Mouse (Mus musculus) forelimb bud, embryonic 11.5 days (tissue): ENCODE measurements around the gene Tbx15.

Source experiments
- DNase-seq: peaks from one replicate; pipeline ENCODE4 v3.0.0-alpha.2; 2012; ENCODE audit warnings: low read depth, low spot score

Gene Tbx15

GRCm38 (mm10) chr3:99240213-99240720 lies at the start of gene Tbx15:
Tbx15 (plus strand) TSS chr3:99240381.
- DNase-seq = no peak

GRCm38 (mm10) chr3:99193576-99193975 lies 46.6 kb upstream of the Tbx15 start:
- DNase-seq = no peak

GRCm38 (mm10) chr3:99203331-99203730 lies 36.9 kb upstream of the Tbx15 start:
- DNase-seq = no peak

- DNase-seq = no peak
Measured at GRCm38 (mm10) chr3:99208416-99208815, 31.8 kb upstream of the Tbx15 start.

- no peak for DNase-seq
Measured at GRCm38 (mm10) chr3:99211105-99211698, 29.0 kb upstream of the Tbx15 start.

GRCm38 (mm10) chr3:99227807-99228206 lies 12.4 kb upstream of the Tbx15 start:
- no peak for DNase-seq

GRCm38 (mm10) chr3:99233393-99234318 lies 6.5 kb upstream of the Tbx15 start:
- peak; percentile 81 for DNase-seq

GRCm38 (mm10) chr3:99234319-99234869 lies 5.8 kb upstream of the Tbx15 start:
- no peak for DNase-seq

- DNase-seq = no peak
Measured at GRCm38 (mm10) chr3:99235116-99235803, 4.9 kb upstream of the Tbx15 start.

- no peak for DNase-seq
Measured at GRCm38 (mm10) chr3:99235804-99236755, 4.1 kb upstream of the Tbx15 start.

GRCm38 (mm10) chr3:99238691-99239090 lies 1.5 kb upstream of the Tbx15 start:
- DNase-seq = no peak

- no peak for DNase-seq
Measured at GRCm38 (mm10) chr3:99239301-99240045, 708 bp upstream of the Tbx15 start.

GRCm38 (mm10) chr3:99240811-99241738 lies 894 bp downstream of the Tbx15 start:
- DNase-seq = no peak

GRCm38 (mm10) chr3:99242481-99242880 lies 2.3 kb downstream of the Tbx15 start:
- no peak for DNase-seq

GRCm38 (mm10) chr3:99245341-99245740 lies 5.2 kb downstream of the Tbx15 start:
- no peak for DNase-seq

GRCm38 (mm10) chr3:99246629-99247028 lies 6.4 kb downstream of the Tbx15 start:
- no peak for DNase-seq

- no peak for DNase-seq
Measured at GRCm38 (mm10) chr3:99247586-99247985, 7.4 kb downstream of the Tbx15 start.

GRCm38 (mm10) chr3:99247996-99248801 lies 8.0 kb downstream of the Tbx15 start:
- DNase-seq = peak; percentile 75
